Mouse (Mus musculus): ENCODE results near the gene Fam72a.
"Not testable (repeated sequence)": the region's sequence is repeated elsewhere in the genome, so short reads cannot be mapped to it uniquely, and the experiment has no call there.

Fam72a gene

GRCm38 (mm10) chr1:131526371-131527270 is 1.1 kb upstream of the Fam72a start:
- no peak for DNase-seq (ENCODE audit: low read depth, low spot score)

GRCm38 (mm10) chr1:131528081-131528507 is 391 bp downstream of the Fam72a start:
- no peak for DNase-seq (ENCODE audit: low read depth, low spot score)

GRCm38 (mm10) chr1:131528561-131529166 is 961 bp downstream of the Fam72a start:
- DNase-seq (ENCODE audit: low read depth, low spot score) = no peak

- no peak for DNase-seq (ENCODE audit: low read depth, low spot score)
These were observed 12.1 kb downstream of the Fam72a start for GRCm38 (mm10) chr1:131539771-131540170.

- no peak for DNase-seq (ENCODE audit: low read depth, low spot score)
These were observed 13.1 kb downstream of the Fam72a start for GRCm38 (mm10) chr1:131540795-131541194.

GRCm38 (mm10) chr1:131541431-131541830 is 13.7 kb downstream of the Fam72a start:
- no peak for DNase-seq (ENCODE audit: low read depth, low spot score)

- no peak for DNase-seq (ENCODE audit: low read depth, low spot score)
These were observed 14.2 kb downstream of the Fam72a start for GRCm38 (mm10) chr1:131541903-131542302.

- no peak for DNase-seq (ENCODE audit: low read depth, low spot score)
These were observed 16.3 kb downstream of the Fam72a start for GRCm38 (mm10) chr1:131543886-131544565.

- DNase-seq (ENCODE audit: low read depth, low spot score) = peak; percentile 66
These were observed 19.3 kb downstream of the Fam72a start for GRCm38 (mm10) chr1:131546798-131547690.

- peak; percentile 50 for DNase-seq (ENCODE audit: low read depth, low spot score)
These were observed 21.0 kb downstream of the Fam72a start for GRCm38 (mm10) chr1:131548494-131549365.

GRCm38 (mm10) chr1:131551956-131552355 is 24.3 kb downstream of the Fam72a start:
- peak; percentile 35 for DNase-seq (ENCODE audit: low read depth, low spot score)

GRCm38 (mm10) chr1:131553428-131553827 is 25.7 kb downstream of the Fam72a start:
- no peak for DNase-seq (ENCODE audit: low read depth, low spot score)

- peak; percentile 65 for DNase-seq (ENCODE audit: low read depth, low spot score)
These were observed 27.5 kb downstream of the Fam72a start for GRCm38 (mm10) chr1:131555042-131555812.

- DNase-seq (ENCODE audit: low read depth, low spot score) = no peak
These were observed 32.8 kb downstream of the Fam72a start for GRCm38 (mm10) chr1:131560500-131560899.

- DNase-seq (ENCODE audit: low read depth, low spot score) = no peak
These were observed 34.4 kb downstream of the Fam72a start for GRCm38 (mm10) chr1:131562081-131562480.

- not testable (repeated sequence) for DNase-seq (ENCODE audit: low read depth, low spot score)
These were observed 38.4 kb downstream of the Fam72a start for GRCm38 (mm10) chr1:131566056-131566455.

GRCm38 (mm10) chr1:131569721-131570120 is 42.0 kb downstream of the Fam72a start:
- DNase-seq (ENCODE audit: low read depth, low spot score) = no peak

- DNase-seq (ENCODE audit: low read depth, low spot score) = no peak
These were observed 42.7 kb downstream of the Fam72a start for GRCm38 (mm10) chr1:131570391-131570790.

- DNase-seq (ENCODE audit: low read depth, low spot score) = peak; percentile 41
These were observed 46.0 kb downstream of the Fam72a start for GRCm38 (mm10) chr1:131573721-131574120.

Data from skeletal muscle tissue, adult 2 months (tissue).